Mouse (Mus musculus): ENCODE results near the gene Dtx3.

DNA sequence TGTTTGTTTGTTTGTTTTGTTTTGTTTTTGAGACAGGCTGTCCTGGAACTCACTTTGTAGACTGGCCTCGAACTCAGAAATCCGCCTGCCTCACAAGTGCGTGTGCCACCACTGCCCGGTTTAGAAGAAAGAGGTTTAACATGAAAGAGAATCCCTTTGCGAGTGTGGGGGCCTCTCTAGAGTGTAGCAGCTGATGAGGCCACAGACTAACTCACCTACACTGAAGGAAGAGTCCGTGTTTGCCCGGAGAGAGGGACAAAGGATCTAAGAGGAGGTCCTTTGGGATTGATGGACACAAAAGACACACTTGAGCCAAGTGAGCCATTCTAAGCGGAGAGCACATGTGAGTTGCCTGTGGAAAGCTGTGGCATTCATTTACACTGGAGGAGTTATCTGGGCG lies 18.3 kb downstream of the Dtx3 start:
- TF ChIP-seq POLR2A (IDR thresholded peaks at IDR 0.05; ENCODE audit: insufficient read depth, low read length) (no peak), CTCF (IDR thresholded peaks at IDR 0.05; ENCODE audit: low read depth, low read length) (no peak), EP300 (IDR thresholded peaks at IDR 0.05; ENCODE audit: insufficient read depth, low read depth, low read length) (no peak)
